Mouse (Mus musculus) cerebellum, adult (tissue): ENCODE results near the gene Ggcx.
A peak's percentile ranks its signal among the peaks of the same experiment; 100 is the strongest.

Source experiments
- ATAC-seq: cut with Nextera tagmentation; 2 replicates; pipeline ENCODE4 v1.9.2; 2017; ENCODE audit warnings: mild to moderate bottlenecking, moderate library complexity, mixed read lengths; ENCODE audit not compliant: insufficient number of reproducible peaks, low FRiP score, low TSS enrichment

Ggcx gene

GRCm38 (mm10) chr6:72386561-72386960 lies 27.5 kb upstream of the Ggcx start:
- no peak for ATAC-seq

- no peak for ATAC-seq
Observed at GRCm38 (mm10) chr6:72387816-72388215, 26.3 kb upstream of the Ggcx start.

DNA sequence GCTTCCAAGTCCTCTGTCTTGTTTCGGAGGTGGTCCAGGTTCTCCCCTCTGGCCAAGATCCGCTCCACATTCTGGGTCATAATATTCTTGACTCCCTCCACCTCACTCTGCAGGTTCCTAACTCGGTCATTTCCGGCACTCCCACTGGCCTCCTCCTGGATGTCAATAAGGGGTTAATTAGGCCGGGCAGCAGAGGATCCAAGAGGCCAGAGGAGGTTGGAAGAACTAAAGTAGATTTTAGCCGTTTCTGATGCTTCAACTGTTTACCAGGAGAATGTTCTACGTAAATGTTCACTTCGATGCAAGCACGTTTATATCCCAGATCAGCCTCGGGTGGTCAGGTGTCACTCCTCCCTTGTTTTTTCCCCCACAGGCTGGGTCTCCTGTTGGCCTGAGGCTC lies 25.8 kb upstream of the Ggcx start:
- ATAC-seq, result no peak

DNA sequence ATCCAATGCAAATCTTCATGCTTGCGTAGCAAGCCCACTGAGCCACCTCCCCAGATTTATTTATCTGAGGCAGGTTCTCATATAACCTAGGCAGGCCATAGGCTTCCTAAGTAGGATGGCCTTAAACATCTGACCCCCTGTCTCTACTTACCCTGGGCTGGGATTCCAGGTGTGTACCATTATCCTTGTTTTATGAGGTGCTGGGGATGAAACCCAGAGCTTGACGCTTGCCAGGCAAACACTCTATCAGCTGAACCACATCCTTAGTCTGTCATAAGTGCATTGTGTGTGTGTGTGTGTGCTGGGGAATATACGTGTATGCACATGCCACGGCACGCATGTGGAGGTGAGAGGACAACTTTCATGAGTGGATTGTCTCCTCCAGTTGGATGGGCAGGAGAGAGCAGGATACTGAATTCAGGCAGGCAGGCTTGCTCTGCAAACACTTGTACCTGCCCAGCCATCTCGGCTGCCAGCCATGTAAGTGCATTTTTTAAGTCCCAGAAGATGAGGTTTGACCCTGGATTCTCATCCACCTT lies 25.2 kb upstream of the Ggcx start:
- ATAC-seq, result no peak

DNA sequence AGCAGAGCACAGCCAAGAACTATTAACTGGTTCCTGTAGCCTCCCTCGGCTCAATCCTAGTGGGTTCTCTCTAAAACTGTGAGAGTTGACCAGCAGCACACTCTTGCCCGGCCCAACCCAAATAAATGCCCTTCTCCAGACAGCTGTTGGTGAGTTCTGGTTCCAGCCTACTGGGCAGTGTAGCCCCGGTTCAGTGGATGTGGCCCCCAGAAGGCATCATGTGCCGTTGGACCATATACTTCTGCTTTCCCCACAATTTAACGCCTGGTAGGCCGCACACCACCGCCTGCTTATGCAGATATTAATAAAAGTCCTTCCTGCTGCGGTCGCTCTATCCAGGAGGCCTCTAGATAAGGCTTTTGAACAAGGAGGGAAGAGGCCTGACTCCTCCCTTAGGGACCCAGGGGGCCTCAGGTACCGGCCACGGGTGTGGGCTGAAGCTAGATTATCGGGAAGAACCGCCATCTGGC lies 24.6 kb upstream of the Ggcx start:
- ATAC-seq, result peak; percentile 6

GRCm38 (mm10) chr6:72389941-72390771 lies 24.0 kb upstream of the Ggcx start, which contains the start of gene Vamp8:
Gene Vamp8, minus strand, starts transcription at chr6:72390703.
- ATAC-seq, result peak; percentile 86

DNA sequence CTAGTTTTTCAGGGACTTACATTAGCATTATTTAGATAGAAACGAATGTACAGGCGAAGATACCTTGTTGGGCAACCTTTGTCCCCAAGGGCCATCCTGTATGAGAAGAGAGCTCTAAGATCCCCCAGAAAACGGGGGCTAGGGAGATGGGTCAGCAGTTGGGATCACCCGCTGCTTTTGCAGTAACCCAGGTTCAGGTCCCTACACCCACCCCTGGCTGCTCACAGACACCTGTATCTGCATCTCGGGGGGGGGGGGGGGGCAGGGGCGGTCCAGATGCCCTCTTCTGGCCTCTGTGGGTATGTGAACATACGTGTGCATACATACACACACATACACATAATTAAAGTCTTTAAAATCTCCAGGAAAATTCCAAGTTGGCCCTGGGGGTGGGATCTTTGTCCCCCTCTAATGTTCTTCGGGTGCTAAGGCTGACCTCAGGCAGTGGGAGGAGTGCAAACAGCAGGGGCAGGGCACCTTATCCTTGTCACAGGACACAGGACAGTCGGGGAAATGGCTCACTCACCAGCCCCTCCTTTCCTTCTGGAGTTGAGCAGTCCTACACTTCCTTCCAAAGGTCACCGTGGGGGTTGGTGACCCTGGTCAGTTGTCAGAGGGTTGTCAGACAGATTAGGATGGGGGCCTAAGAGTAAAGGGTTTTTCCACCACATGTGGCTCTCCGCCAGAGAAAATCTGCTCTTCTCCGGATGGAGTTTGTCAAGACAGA lies 23.1 kb upstream of the Ggcx start:
- ATAC-seq, result no peak

DNA sequence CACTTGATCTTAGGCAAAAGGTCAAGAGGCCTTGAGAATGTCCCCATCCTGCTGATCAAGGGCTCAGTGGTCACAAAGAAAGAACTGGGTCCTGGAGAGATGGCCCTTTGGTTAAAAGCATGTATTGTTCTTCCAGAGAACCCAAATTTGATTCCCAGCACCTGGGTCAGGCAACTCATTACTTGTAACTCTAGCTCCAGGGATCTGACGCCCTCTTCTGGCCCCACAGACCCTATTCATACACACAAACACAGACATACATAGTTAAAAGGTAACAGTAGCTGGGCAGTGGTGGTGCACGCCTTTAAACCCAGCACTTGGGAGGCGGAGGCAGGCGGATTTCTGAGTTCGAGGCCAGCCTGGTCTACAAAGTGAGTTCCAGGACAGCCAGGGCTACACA lies 21.8 kb upstream of the Ggcx start:
- ATAC-seq, result no peak

DNA sequence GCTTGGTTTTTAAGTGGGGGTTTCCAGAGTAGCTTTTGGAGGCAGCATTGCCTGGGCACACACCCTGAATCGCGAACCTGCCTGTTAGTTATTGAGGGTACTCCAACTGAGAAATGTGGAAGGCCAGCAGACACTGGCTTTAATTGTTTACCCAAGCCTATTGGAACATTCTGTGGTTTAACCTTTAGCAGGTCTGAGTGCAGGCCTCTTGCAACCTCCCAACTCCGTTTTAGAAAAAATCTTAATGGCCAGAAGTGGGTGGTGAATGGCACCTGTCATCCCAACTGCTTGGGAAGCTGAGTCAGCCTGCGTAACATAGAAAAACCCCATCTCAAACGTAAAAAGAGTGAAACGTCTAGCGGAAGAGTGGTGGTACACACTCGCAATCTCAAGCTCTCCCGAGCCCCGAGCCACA lies 17.3 kb upstream of the Ggcx start:
- ATAC-seq, result no peak

- no peak for ATAC-seq
Observed at GRCm38 (mm10) chr6:72399967-72400366, 14.1 kb upstream of the Ggcx start.

GRCm38 (mm10) chr6:72401875-72402274 lies 12.2 kb upstream of the Ggcx start:
- no peak for ATAC-seq

GRCm38 (mm10) chr6:72405356-72405755 lies 8.8 kb upstream of the Ggcx start:
- ATAC-seq, result no peak

DNA sequence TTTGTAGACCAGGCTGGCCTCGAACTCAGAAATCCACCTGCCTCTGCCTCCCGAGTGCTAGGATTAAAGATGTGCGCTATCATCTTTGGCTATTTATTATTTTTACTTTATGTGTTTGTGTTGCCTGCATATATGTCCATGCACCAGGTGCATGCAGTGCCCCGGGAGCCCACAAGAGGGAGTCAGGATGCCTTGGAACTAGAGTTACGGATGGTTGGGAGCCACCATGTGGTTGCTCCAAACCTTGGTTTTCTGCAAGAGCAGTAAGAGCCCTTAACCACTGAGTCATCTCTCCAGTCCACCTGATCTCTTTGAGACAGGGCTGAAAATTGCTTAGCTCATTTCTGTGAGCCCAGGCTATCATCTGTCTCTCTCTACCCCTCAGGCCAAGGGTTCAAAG lies 7.0 kb upstream of the Ggcx start:
- ATAC-seq, result peak; percentile 90

- ATAC-seq, result no peak
Observed at GRCm38 (mm10) chr6:72409567-72409966, 4.5 kb upstream of the Ggcx start.

DNA sequence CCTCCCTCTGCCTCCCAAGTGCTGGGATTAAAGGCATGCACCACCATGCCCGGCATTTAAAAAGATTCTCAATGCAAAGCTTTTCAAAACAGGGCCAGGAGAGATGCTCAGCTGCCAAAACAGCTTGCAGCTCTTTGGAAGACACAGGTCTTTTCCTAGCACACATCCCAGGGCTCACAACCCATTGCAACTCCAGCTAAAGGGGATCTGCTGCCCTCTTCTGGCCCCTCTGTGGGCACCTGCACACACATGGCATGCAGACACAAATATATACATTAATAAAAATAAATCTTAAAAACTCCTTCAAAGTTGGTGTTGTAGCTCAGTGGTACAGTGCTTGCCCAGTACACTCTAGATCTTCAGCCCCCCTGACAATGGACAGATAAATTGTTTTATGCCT lies 4.1 kb upstream of the Ggcx start:
- ATAC-seq, result no peak

DNA sequence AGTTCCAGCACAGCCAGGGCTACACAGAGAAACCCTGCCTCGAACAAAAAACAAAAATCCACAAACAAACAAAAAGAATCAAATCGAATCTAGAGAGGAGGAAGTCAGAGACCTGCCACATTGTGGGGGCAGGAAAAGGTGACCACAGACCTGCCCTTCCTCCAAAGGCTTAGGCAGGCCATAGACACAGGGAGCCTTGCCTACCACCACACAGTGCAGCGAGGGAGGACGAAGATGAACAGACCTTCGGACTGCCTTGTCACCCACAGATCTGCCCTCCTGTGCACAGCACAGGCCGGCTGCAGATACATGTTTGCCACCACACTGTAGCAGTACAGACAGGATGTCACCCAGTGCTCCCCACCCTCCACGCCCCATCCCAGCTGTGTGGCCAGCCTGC lies 3.6 kb upstream of the Ggcx start:
- ATAC-seq, result no peak

GRCm38 (mm10) chr6:72415181-72415580 lies 1.1 kb downstream of the Ggcx start:
- no peak for ATAC-seq

DNA sequence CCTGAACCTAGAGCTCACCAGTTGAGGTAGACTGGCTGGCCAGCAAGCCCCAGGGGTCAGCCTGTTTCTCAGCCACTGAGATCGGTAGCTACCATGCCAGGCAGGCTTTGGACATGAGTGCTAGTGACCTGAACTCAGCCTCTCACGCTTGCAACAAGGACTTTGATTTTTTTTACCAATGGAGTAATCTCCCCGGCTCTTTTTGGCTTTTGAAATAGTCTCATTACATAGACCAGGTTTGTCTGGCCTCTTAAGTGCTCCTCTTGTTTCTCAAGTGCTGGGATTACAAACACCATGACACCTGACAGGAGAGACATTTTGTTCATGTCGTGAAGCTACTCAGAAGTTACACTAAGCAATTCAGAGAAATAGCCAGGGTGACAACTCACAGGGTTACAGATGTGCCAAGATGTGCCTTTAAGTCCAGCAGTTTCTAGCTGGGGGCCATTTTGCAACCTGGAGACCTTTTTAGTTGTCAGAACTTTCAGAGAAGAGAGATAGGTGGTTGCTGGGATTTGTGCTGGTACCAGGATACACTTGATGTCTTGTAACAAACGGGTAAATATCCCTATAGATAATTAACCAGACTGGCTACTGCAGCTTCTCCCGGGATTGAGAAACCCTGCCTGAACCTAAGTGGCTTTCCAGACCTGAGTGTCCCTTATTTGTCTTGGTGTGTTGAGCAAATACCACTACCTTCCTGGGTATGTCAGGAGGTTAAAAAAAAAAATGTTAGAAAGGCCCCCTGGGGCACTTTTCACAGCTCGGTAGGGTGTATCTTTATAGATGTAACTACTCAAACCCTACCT lies 2.1 kb downstream of the Ggcx start:
- ATAC-seq, result no peak

DNA sequence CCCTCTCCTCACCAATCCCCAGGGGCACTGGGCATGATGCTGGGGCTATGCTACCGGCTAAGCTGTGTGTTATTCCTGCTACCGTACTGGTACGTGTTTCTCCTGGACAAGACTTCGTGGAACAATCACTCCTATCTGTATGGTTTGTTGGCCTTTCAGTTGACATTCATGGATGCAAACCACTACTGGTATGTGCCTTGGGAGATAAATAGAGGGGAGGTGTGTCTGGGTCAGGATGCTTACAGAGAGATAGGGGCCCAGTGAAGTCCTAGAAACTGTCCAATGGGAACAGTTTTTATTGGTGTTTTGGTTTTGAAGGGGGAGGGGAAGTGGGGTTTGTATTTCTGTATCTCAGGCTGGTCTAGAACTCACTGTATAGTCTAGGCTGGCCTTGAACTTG lies 4.2 kb downstream of the Ggcx start:
- no peak for ATAC-seq

- ATAC-seq, result no peak
Observed at GRCm38 (mm10) chr6:72419806-72420205, 5.7 kb downstream of the Ggcx start.

GRCm38 (mm10) chr6:72420901-72421300 lies 6.8 kb downstream of the Ggcx start:
- ATAC-seq, result no peak
